Mouse (Mus musculus) olfactory bulb, adult 2 months (tissue): Measurements from ENCODE around the gene Pla2g2f. TPM values are rescaled to one million over a fixed set of nuclear protein-coding genes. Genes with fewer than 3 reads are reported as not detected.

Source experiments
- H3K27ac ChIP-seq: fragments of 200-500 bp; 2 replicates; pipeline ENCODE4 v1.5.1; 2012; ENCODE audit warnings: low read depth, low read length; ENCODE audit not compliant: insufficient read depth
- H3K4me1 ChIP-seq: fragments of 200-500 bp; 2 replicates; pipeline ENCODE4 v1.6.1; 2012; ENCODE audit warnings: low read length; ENCODE audit not compliant: control insufficient read depth, insufficient read depth
- H3K4me3 ChIP-seq: fragments of 200-500 bp; 2 replicates; pipeline ENCODE4 v1.5.1; 2012; ENCODE audit warnings: mild to moderate bottlenecking, low read depth, low read length, moderate library complexity; ENCODE audit not compliant: insufficient read depth
- CTCF ChIP-seq: fragments of 200-500 bp; IDR thresholded peaks from 2 replicates; pipeline ENCODE4 v1.5.1; 2012; ENCODE audit warnings: low read depth, mild to moderate bottlenecking, low read length, moderate library complexity; ENCODE audit not compliant: insufficient read depth
- POLR2A ChIP-seq: fragments of 200-500 bp; IDR thresholded peaks from 2 replicates; pipeline ENCODE4 v1.6.1; 2012; ENCODE audit warnings: mild to moderate bottlenecking, low read depth, low read length, moderate library complexity; ENCODE audit not compliant: insufficient read depth
- WGBS: fragments of 180-500 bp; shearing (Covaris S2); methylation state at CpG from one replicate; pipeline ENCODE4 v1.1.7; 2018; 5-methylcytosine and 5-hydroxymethylcytosine counted together
- polyA plus RNA-seq: library from polyadenylated mRNA; stranded (reverse); fragments of >200 nt; gene quantifications from 2 replicates; pipeline ENCODE4 v1.2.4, GENCODE M21; 2012; ENCODE audit warnings: low replicate concordance; ENCODE audit not compliant: missing spikeins, insufficient read depth, insufficient read length

The Pla2g2f gene
- polyA plus RNA-seq, 1 experiment, result not detected

DNA sequence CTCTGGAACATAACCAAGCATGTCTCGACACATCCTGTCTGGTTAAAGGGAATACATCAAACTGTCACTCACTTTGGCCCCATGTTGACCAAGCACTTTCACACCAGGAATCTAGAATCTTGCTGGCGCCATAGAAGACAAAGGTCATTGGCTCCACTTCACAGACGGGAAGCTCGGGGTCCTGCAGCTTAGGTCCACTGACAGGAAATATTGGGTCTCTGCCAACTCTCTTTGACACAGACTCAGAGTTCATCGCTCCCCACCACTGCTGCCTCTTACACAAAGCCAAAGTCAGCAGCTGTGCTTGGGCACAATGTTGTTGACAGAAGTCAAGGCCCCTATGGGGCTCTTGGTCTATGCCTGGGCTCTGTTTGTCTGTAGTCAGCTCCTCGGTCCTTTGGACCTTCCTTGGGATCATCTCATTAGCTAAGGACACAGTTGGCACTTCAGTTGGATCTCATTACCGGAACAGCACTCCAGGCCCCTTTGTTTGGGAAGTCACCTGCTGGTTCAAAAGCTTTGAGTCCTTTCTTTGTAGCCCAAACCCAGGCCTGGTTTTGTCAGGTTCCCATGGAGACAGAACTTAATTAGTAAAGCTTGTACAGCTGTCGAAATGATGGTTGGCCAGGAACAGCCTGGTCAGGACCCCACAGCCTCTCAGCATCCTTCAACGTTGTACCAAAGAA is 28.3 kb downstream of the Pla2g2f start:
- 57% methylated on average over 9 of the region's 9 CpGs for WGBS
- no peak overlapping the region for H3K27ac ChIP-seq
- TF ChIP-seq POLR2A (no peak), CTCF (no peak)
- peaks cover 13% of the 10 kb centered on the region for H3K4me1 ChIP-seq
- H3K4me3 ChIP-seq, result no peak overlapping the region

DNA sequence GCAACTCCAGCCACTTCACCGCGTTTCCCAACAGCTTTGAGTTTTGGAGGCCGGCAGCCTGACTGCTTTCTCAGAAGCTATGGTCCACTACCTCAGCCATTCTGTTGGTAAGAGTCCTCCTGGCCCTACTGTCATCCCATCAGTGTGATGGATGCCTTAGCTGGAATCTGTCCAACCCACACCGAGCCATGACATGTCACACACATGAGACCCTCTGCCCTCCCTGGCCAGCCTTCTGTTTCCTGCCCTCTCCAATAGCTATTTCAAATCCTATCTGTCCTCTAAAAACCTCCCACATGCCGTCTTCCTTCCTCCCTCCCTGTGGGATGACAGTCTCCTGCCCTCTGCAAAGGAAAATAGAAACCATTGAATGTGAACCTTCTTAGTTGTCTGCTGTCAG is 31.7 kb downstream of the Pla2g2f start:
- H3K4me3 ChIP-seq, result no peak overlapping the region
- WGBS, result 81% methylated on average over 5 of the region's 5 CpGs
- H3K27ac ChIP-seq, result no peak overlapping the region
- TF ChIP-seq CTCF, result no peak
- no peak for TF ChIP-seq POLR2A
- peaks cover 22% of the 10 kb centered on the region for H3K4me1 ChIP-seq

- 11% methylated on average over 13 of the region's 13 CpGs for WGBS
- H3K27ac ChIP-seq, result no peak overlapping the region
- H3K4me1 ChIP-seq, result peaks cover 22% of the 10 kb centered on the region
- TF ChIP-seq POLR2A (no peak), CTCF (no peak)
- peak overlapping the region; percentile 25 for H3K4me3 ChIP-seq
Observed at GRCm38 (mm10) chr4:138725127-138725461, 32.3 kb downstream of the Pla2g2f start.

DNA sequence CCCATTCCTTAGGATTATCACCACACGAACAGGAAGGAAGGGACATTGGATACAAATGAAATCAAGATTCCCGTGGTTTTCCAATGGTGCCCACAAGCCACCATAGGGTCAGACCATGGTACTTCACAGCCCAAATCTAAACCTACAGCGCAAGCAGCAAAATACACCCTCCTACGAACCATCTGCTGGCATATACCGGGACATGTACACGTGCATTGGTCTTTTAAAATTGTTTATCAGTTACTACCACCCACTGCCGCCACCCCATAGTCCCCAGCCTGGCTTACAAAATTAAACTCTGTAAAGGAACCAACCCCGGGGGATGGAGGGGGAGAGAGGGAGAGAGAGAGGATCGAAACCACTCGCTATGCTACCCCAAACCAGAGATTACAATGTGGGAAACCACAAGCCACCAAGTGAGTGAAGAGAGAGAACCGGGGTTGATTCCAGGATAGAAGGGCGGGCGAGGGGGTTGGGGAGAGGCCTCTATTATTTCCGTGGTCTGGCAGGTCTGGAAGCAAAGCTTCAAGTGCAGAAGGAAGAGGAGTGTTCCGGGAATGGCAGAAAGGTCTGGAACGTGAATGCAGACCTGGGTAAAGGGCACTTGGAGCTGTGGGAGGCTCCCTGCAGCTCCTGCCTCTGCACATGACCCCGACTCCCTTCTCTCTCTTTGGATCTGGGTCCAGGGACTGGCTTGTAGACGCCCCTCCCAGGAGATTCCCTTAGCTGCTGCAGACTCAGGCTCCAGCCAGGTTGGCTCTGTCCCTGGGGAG is 32.9 kb downstream of the Pla2g2f start, which contains the start of gene Pla2g2c:
Pla2g2c (plus strand) TSS at position 439 of the 773 bp plus-strand sequence.
- Histone ChIP-seq H3K4me1 (peaks cover 22% of the 10 kb centered on the region), H3K27ac (no peak within 1 kb of the TSS), H3K4me3 (peak within 1 kb of the TSS; percentile 25)
- WGBS, result 46% methylated on average over 18 of the region's 18 CpGs
- TF ChIP-seq CTCF, result no peak
- no peak for TF ChIP-seq POLR2A

- 55% methylated on average over 15 of the region's 15 CpGs for WGBS
- Histone ChIP-seq H3K4me3 (no peak overlapping the region), H3K27ac (no peak overlapping the region), H3K4me1 (peaks cover 22% of the 10 kb centered on the region)
- TF ChIP-seq CTCF (no peak), POLR2A (no peak)
Observed at GRCm38 (mm10) chr4:138723493-138724281, 33.7 kb downstream of the Pla2g2f start.

DNA sequence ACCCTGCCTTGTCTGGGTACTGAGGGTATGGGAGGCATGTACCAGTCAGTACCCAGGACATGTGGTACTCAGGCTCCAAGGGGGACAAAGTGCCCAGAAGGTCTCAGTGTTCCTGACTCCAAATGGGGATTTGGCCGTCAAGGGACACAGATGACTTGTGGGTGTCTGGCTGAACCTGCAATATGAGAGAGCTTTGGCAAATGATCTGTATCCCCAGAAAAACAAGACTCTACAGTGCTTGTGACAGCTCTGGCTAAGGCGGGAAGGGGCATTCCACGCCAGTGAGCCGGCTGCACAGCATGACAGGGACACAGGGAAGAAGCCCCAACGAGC is 38.2 kb downstream of the Pla2g2f start:
- peaks cover 9% of the 10 kb centered on the region; the same call in 1 of the 2 replicates for H3K4me1 ChIP-seq
- TF ChIP-seq POLR2A (no peak), CTCF (no peak)
- no peak overlapping the region for H3K4me3 ChIP-seq
- WGBS, result 92% methylated on average over 5 of the region's 5 CpGs
- no peak overlapping the region for H3K27ac ChIP-seq

GRCm38 (mm10) chr4:138718586-138719263 is 38.7 kb downstream of the Pla2g2f start:
- peaks cover 6% of the 10 kb centered on the region; the same call in 1 of the 2 replicates for H3K4me1 ChIP-seq
- H3K4me3 ChIP-seq, result no peak overlapping the region
- no peak overlapping the region for H3K27ac ChIP-seq
- no peak for TF ChIP-seq POLR2A
- TF ChIP-seq CTCF, result no peak
- 69% methylated on average over 5 of the region's 5 CpGs for WGBS

DNA sequence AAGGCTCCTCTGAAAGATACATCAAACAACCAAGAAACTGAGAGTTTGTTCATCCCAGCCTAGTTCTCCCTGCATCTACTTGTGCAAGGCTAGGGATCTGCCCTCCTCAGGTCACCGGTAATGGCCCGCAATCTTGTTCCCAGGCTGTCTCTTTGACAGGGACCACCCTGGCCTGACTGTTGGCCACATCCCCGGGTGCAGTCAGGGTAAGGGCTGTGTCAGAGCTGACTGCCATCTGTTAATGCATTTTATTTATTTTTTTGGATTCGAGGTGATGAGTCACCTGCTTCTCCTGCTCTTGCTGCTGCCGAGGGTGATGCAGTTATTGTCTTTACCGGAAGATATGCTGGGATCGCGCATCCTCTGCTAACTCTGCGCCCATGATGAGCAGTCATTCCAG is 40.7 kb downstream of the Pla2g2f start:
- H3K27ac ChIP-seq, result no peak overlapping the region
- 87% methylated on average over 9 of the region's 9 CpGs for WGBS
- no peak overlapping the region for H3K4me3 ChIP-seq
- TF ChIP-seq POLR2A, result no peak
- TF ChIP-seq CTCF, result no peak
- no peaks in the 10 kb centered on the region for H3K4me1 ChIP-seq
